Mouse (Mus musculus): ENCODE measurements around the gene Lemd1.

GRCm38 (mm10) chr1:132194624-132195023, 3.4 kb downstream of the Lemd1 start:
- TF ChIP-seq POLR2A (IDR thresholded peaks at IDR 0.05; ENCODE audit: low read depth, low read length): no peak
- TF ChIP-seq CTCF (IDR thresholded peaks at IDR 0.05; ENCODE audit: extremely low read depth, insufficient read depth, insufficient read length, insufficient replicate concordance): no peak

Data from spleen, adult 2 months (tissue).